Mouse (Mus musculus) midbrain, embryonic 14.5 days (tissue): ENCODE data around the gene Mapk1ip1l. TPM values are rescaled to one million over a fixed set of nuclear protein-coding genes. Genes with fewer than 3 reads are reported as not detected.

Experiments used
- ATAC-seq: fragments of 200-750 bp; cut with Nextera tagmentation; 2 replicates; pipeline ENCODE4 v1.8.0; 2017; ENCODE audit warnings: moderate number of reproducible peaks, moderate library complexity; ENCODE audit not compliant: low FRiP score, low TSS enrichment
- DNase-seq: peaks from one replicate; pipeline ENCODE4 v3.0.0-alpha.2; 2015
- H3K27ac ChIP-seq: fragments of 300-500 bp; sonication (generic); replicated peaks from 2 replicates; pipeline ENCODE4 v1.5.1; 2014; ENCODE audit warnings: mild to moderate bottlenecking, low read depth, low read length, moderate library complexity
- H3K27me3 ChIP-seq: fragments of 300-500 bp; sonication (generic); 2 replicates; pipeline ENCODE4 v1.6.1; 2014; ENCODE audit warnings: low read length, control low read depth, mixed read lengths; ENCODE audit not compliant: control insufficient read depth, insufficient read depth
- H3K36me3 ChIP-seq: fragments of 300-500 bp; sonication (generic); 2 replicates; pipeline ENCODE4 v1.6.1; 2014; ENCODE audit warnings: low read length, control low read depth; ENCODE audit not compliant: control insufficient read depth, insufficient read depth
- H3K4me1 ChIP-seq: fragments of 300-500 bp; sonication (generic); 2 replicates; pipeline ENCODE4 v1.6.1; 2014; ENCODE audit warnings: mild to moderate bottlenecking, antibody characterized with exemption, low read length, control low read depth; ENCODE audit not compliant: control insufficient read depth, insufficient read depth
- H3K4me2 ChIP-seq: fragments of 300-500 bp; sonication (generic); 2 replicates; pipeline ENCODE4 v1.6.1; 2014; ENCODE audit warnings: mild to moderate bottlenecking, low read length, moderate library complexity
- H3K4me3 ChIP-seq: fragments of 300-500 bp; sonication (generic); replicated peaks from 2 replicates; pipeline ENCODE4 v1.5.1; 2014; ENCODE audit warnings: low read depth, low read length
- H3K9ac ChIP-seq: fragments of 300-500 bp; sonication (generic); replicated peaks from 2 replicates; pipeline ENCODE4 v1.6.1; 2014; ENCODE audit warnings: mild to moderate bottlenecking, low read length, moderate library complexity
- H3K9me3 ChIP-seq: fragments of 300-500 bp; sonication (generic); 2 replicates; pipeline ENCODE4 v1.6.1; 2016; ENCODE audit warnings: low read length, control low read depth, mixed read lengths; ENCODE audit not compliant: control insufficient read depth
- WGBS: fragments of 180-500 bp; shearing (Covaris S2); extraction: QIAGEN DNeasy Blood & Tissue Kit; methylation state at CpG from one replicate; pipeline ENCODE4 v1.1.7; 2014; 5-methylcytosine and 5-hydroxymethylcytosine counted together
- polyA plus RNA-seq: library from polyadenylated mRNA; unstranded; fragments of >200 nt; fragmentation: Nextera tagmentation; extraction: Ambion mirVana; gene quantifications from 2 replicates; pipeline ENCODE4 v1.2.1, GENCODE M21; 2014

Mapk1ip1l gene
- polyA plus RNA-seq, 1 experiment from 2014 or later = 61.4 TPM

- no peaks in the 10 kb centered on the region for H3K9me3 ChIP-seq
- H3K27ac ChIP-seq = no peak overlapping the region
- H3K36me3 ChIP-seq = no peaks in the 10 kb centered on the region
- H3K4me1 ChIP-seq = no peaks in the 10 kb centered on the region
- H3K4me2 ChIP-seq = no peak overlapping the region
- ATAC-seq (no peak), DNase-seq (no peak)
- H3K4me3 ChIP-seq = no peak overlapping the region
- no peak overlapping the region for H3K9ac ChIP-seq
- no peaks in the 10 kb centered on the region for H3K27me3 ChIP-seq
- 88% methylated on average over 10 of the region's 10 CpGs for WGBS
These were observed 42.3 kb downstream of the Mapk1ip1l start for GRCm38 (mm10) chr14:47340231-47340925.

GRCm38 (mm10) chr14:47341811-47342291 lies 43.8 kb downstream of the Mapk1ip1l start:
- 60% methylated on average over 4 of the region's 4 CpGs for WGBS
- Histone ChIP-seq H3K4me2 (no peak overlapping the region), H3K9ac (no peak overlapping the region), H3K27me3 (no peaks in the 10 kb centered on the region), H3K4me1 (no peaks in the 10 kb centered on the region), H3K36me3 (no peaks in the 10 kb centered on the region), H3K27ac (no peak overlapping the region), H3K4me3 (no peak overlapping the region), H3K9me3 (no peaks in the 10 kb centered on the region)
- ATAC-seq (no peak), DNase-seq (no peak)

- no peak overlapping the region for H3K4me3 ChIP-seq
- H3K9ac ChIP-seq = no peak overlapping the region
- no peak for DNase-seq
- H3K4me2 ChIP-seq = no peak overlapping the region
- no peaks in the 10 kb centered on the region for H3K27me3 ChIP-seq
- H3K9me3 ChIP-seq = no peaks in the 10 kb centered on the region
- no peaks in the 10 kb centered on the region for H3K36me3 ChIP-seq
- H3K27ac ChIP-seq = no peak overlapping the region
- ATAC-seq = no peak
- H3K4me1 ChIP-seq = no peaks in the 10 kb centered on the region
- WGBS = 89% methylated on average over 1 of the region's 1 CpGs
These were observed 48.6 kb downstream of the Mapk1ip1l start for GRCm38 (mm10) chr14:47346715-47347114.

- H3K27ac ChIP-seq = no peak overlapping the region
- H3K9me3 ChIP-seq = no peaks in the 10 kb centered on the region
- H3K9ac ChIP-seq = no peak overlapping the region
- no peak overlapping the region for H3K4me2 ChIP-seq
- no peaks in the 10 kb centered on the region for H3K36me3 ChIP-seq
- H3K4me3 ChIP-seq = no peak overlapping the region
- H3K4me1 ChIP-seq = no peaks in the 10 kb centered on the region
- WGBS = 91% methylated on average over 2 of the region's 2 CpGs
- no peak for ATAC-seq
- H3K27me3 ChIP-seq = no peaks in the 10 kb centered on the region
- no peak for DNase-seq
These were observed 52.9 kb downstream of the Mapk1ip1l start for GRCm38 (mm10) chr14:47350974-47351373.

- no peak for DNase-seq
- no peak overlapping the region for H3K27ac ChIP-seq
- no peak overlapping the region for H3K9ac ChIP-seq
- no peaks in the 10 kb centered on the region for H3K27me3 ChIP-seq
- no peaks in the 10 kb centered on the region for H3K36me3 ChIP-seq
- no peaks in the 10 kb centered on the region for H3K4me1 ChIP-seq
- H3K4me3 ChIP-seq = no peak overlapping the region
- H3K4me2 ChIP-seq = no peak overlapping the region
- H3K9me3 ChIP-seq = no peaks in the 10 kb centered on the region
- 88% methylated on average over 10 of the region's 10 CpGs for WGBS
- no peak for ATAC-seq
These were observed 54.2 kb downstream of the Mapk1ip1l start for GRCm38 (mm10) chr14:47352272-47352671.

- Histone ChIP-seq H3K4me2 (no peak overlapping the region), H3K27ac (no peak overlapping the region), H3K36me3 (no peaks in the 10 kb centered on the region), H3K9me3 (no peaks in the 10 kb centered on the region), H3K4me1 (no peaks in the 10 kb centered on the region), H3K4me3 (no peak overlapping the region), H3K27me3 (no peaks in the 10 kb centered on the region), H3K9ac (no peak overlapping the region)
- 88% methylated on average over 4 of the region's 4 CpGs for WGBS
- ATAC-seq (no peak), DNase-seq (no peak)
These were observed 55.2 kb downstream of the Mapk1ip1l start for GRCm38 (mm10) chr14:47353240-47353639.

- no peaks in the 10 kb centered on the region for H3K36me3 ChIP-seq
- WGBS = 74% methylated on average over 8 of the region's 8 CpGs
These were observed 56.1 kb downstream of the Mapk1ip1l start for GRCm38 (mm10) chr14:47354111-47354577.

GRCm38 (mm10) chr14:47354948-47355347 lies 56.9 kb downstream of the Mapk1ip1l start:
- no peak for ATAC-seq
- WGBS = 84% methylated on average over 5 of the region's 5 CpGs
- Histone ChIP-seq H3K27me3 (no peaks in the 10 kb centered on the region), H3K4me1 (no peaks in the 10 kb centered on the region), H3K9me3 (no peaks in the 10 kb centered on the region), H3K36me3 (no peaks in the 10 kb centered on the region), H3K4me3 (no peak overlapping the region), H3K9ac (no peak overlapping the region), H3K4me2 (no peak overlapping the region), H3K27ac (no peak overlapping the region)
- DNase-seq = no peak

More at GRCm38 (mm10) chr14:47354111-47354577, 56.1 kb downstream of the Mapk1ip1l start:
- H3K27ac ChIP-seq = no peak overlapping the region
- no peaks in the 10 kb centered on the region for H3K27me3 ChIP-seq
- ATAC-seq = no peak
- H3K4me2 ChIP-seq = no peak overlapping the region
- no peak overlapping the region for H3K9ac ChIP-seq
- no peaks in the 10 kb centered on the region for H3K9me3 ChIP-seq
- H3K4me1 ChIP-seq = no peaks in the 10 kb centered on the region
- H3K4me3 ChIP-seq = no peak overlapping the region
- DNase-seq = no peak

- WGBS = 82% methylated on average over 3 of the region's 3 CpGs
- Histone ChIP-seq H3K4me3 (no peak overlapping the region), H3K27me3 (no peaks in the 10 kb centered on the region), H3K27ac (no peak overlapping the region), H3K36me3 (no peaks in the 10 kb centered on the region), H3K4me2 (no peak overlapping the region), H3K9ac (no peak overlapping the region), H3K9me3 (no peaks in the 10 kb centered on the region), H3K4me1 (no peaks in the 10 kb centered on the region)
- DNase-seq (no peak), ATAC-seq (no peak)
These were observed 58.6 kb downstream of the Mapk1ip1l start for GRCm38 (mm10) chr14:47356622-47357021.
